ENCODE assay signal across 21 mouse cellular contexts in genomic region chr1:57593707-57594589, GRCm38 (mm10).
DNase-seq lines count a peak whose midpoint lies in the region; ATAC-seq lines count a peak whose summit lies in the region.
"Had no signal": no experiment of that assay in that cellular context is flagged by ENCODE, and none has a peak within 500 bp of the region (broad histone marks: within the 10 kb centered on the region; RNA-seq: fewer than 3 reads in every experiment).

No protein-coding gene starts in this region.

- H3K36me3 ChIP-seq in limb, embryonic 12.5 days, result no peaks in the 10 kb centered on the region
- H3K36me3 ChIP-seq in limb, embryonic 10.5 days, result no peaks in the 10 kb centered on the region
- no peaks in the 10 kb centered on the region for H3K36me3 ChIP-seq in embryonic facial prominence, embryonic 14.5 days (ENCODE audit: control insufficient read depth, insufficient read depth, low read length)
- no peaks in the 10 kb centered on the region for H3K36me3 ChIP-seq in limb, embryonic 13.5 days
- H3K36me3 ChIP-seq: G1E; liver, embryonic 13.5 days; lung, embryonic 15.5 days; midbrain, embryonic 13.5 days had no signal

- ATAC-seq in limb, embryonic 12.5 days (ENCODE audit: insufficient number of reproducible peaks, insufficient read depth, low FRiP score, low TSS enrichment, low read depth), result no peak
- no peak for ATAC-seq in embryonic facial prominence, embryonic 14.5 days (ENCODE audit: low read depth)
- peak; percentile 66 for ATAC-seq in limb, embryonic 13.5 days (ENCODE audit: low FRiP score, low read depth)
- ATAC-seq: CD4-positive, CD25-positive, alpha-beta regulatory T cell, adult 4 months; forebrain, embryonic 14.5 days had no signal

- H3K9ac ChIP-seq in limb, embryonic 12.5 days (replicated peaks), result no peak overlapping the region
- H3K9ac ChIP-seq in embryonic facial prominence, embryonic 14.5 days (ENCODE audit: low read depth, low read length), result no peak overlapping the region
- no peak overlapping the region for H3K9ac ChIP-seq in limb, embryonic 13.5 days
- H3K9ac ChIP-seq: liver, embryonic 13.5 days; lung, embryonic 15.5 days; midbrain, embryonic 13.5 days had no signal

- H3K4me1 ChIP-seq in limb, embryonic 12.5 days (replicated peaks), result peaks cover 18% of the 10 kb centered on the region; the same call in 1 of the 2 replicates
- H3K4me1 ChIP-seq in limb, embryonic 10.5 days, result peaks cover 13% of the 10 kb centered on the region
- 0 out of 2 replicates have a peak, but pooled peaks cover 6% of the 10 kb centered on the region for H3K4me1 ChIP-seq in embryonic facial prominence, embryonic 14.5 days (ENCODE audit: control insufficient read depth, insufficient read depth, low read length)
- H3K4me1 ChIP-seq in limb, embryonic 13.5 days, result peaks cover 19% of the 10 kb centered on the region
- H3K4me1 ChIP-seq: liver, embryonic 13.5 days; lung, embryonic 15.5 days had no signal

- peaks cover 2% of the 10 kb centered on the region; the same call in 1 of the 2 replicates for H3K9me3 ChIP-seq in limb, embryonic 12.5 days
- no peaks in the 10 kb centered on the region for H3K9me3 ChIP-seq in limb, embryonic 10.5 days (replicated peaks)
- 0 out of 2 replicates have a peak, but pooled peaks cover 2% of the 10 kb centered on the region for H3K9me3 ChIP-seq in embryonic facial prominence, embryonic 14.5 days (ENCODE audit: control insufficient read depth, low read length)
- H3K9me3 ChIP-seq in limb, embryonic 13.5 days, result peaks cover under 1% of the 10 kb centered on the region
- H3K9me3 ChIP-seq: lung, embryonic 15.5 days had no signal

- DNase-seq in heart, adult 11 months, result peak; percentile 24
- DNase-seq in heart, postnatal 25 days (ENCODE audit: low spot score), result no peak
- no peak for DNase-seq in limb, embryonic 10.5 days (ENCODE audit: low spot score)
- DNase-seq in embryonic facial prominence, embryonic 14.5 days (ENCODE audit: low spot score), result peak; percentile 12
- no peak for DNase-seq in frontal cortex, postnatal 14 days (ENCODE audit: low spot score in 2 of 2)
- DNase-seq: gastrocnemius, adult 2 months; heart, adult 18-20 months; kidney, adult 2 months; kidney, postnatal 25 days; layer of hippocampus, adult 9-11 months; liver, embryonic 13.5 days; right cerebral cortex, postnatal 14 days; thymus, postnatal 25 days had no signal

- H3K27ac ChIP-seq in limb, embryonic 12.5 days, result peak overlapping the region; percentile 1; the same call in 1 of the 2 replicates
- H3K27ac ChIP-seq in limb, embryonic 10.5 days, result no peak overlapping the region
- H3K27ac ChIP-seq in embryonic facial prominence, embryonic 14.5 days (replicated peaks; ENCODE audit: low read depth, low read length), result no peak overlapping the region
- peak overlapping the region; percentile 80; the same call in 1 of the 2 replicates for H3K27ac ChIP-seq in limb, embryonic 13.5 days
- H3K27ac ChIP-seq: gastrocnemius, adult 2 months; liver, embryonic 13.5 days; lung, embryonic 15.5 days; macrophage; midbrain, embryonic 13.5 days had no signal

- 71% methylated on average over 7 of the region's 7 CpGs for WGBS in limb, embryonic 12.5 days
- WGBS in limb, embryonic 10.5 days, result 90% methylated on average over 7 of the region's 7 CpGs
- 73% methylated on average over 7 of the region's 7 CpGs for WGBS in embryonic facial prominence, embryonic 14.5 days
- WGBS in limb, embryonic 13.5 days, result 56% methylated on average over 7 of the region's 7 CpGs

- H3K27me3 ChIP-seq in limb, embryonic 12.5 days, result no peaks in the 10 kb centered on the region
- no peaks in the 10 kb centered on the region for H3K27me3 ChIP-seq in limb, embryonic 10.5 days (ENCODE audit: low read depth, poor library complexity, severe bottlenecking)
- H3K27me3 ChIP-seq in embryonic facial prominence, embryonic 14.5 days (replicated peaks; ENCODE audit: control insufficient read depth, insufficient read depth, low read length), result no peaks in the 10 kb centered on the region
- H3K27me3 ChIP-seq in limb, embryonic 13.5 days, result no peaks in the 10 kb centered on the region
- H3K27me3 ChIP-seq: liver, embryonic 13.5 days; lung, embryonic 15.5 days; midbrain, embryonic 13.5 days had no signal

- no peak overlapping the region for H3K4me2 ChIP-seq in limb, embryonic 12.5 days
- no peak overlapping the region for H3K4me2 ChIP-seq in embryonic facial prominence, embryonic 14.5 days (ENCODE audit: low read depth, low read length)
- no peak overlapping the region for H3K4me2 ChIP-seq in limb, embryonic 13.5 days (replicated peaks)
- H3K4me2 ChIP-seq: liver, embryonic 13.5 days; lung, embryonic 15.5 days; midbrain, embryonic 13.5 days had no signal

- H3K4me3 ChIP-seq in limb, embryonic 12.5 days (replicated peaks), result no peak overlapping the region
- no peak overlapping the region for H3K4me3 ChIP-seq in limb, embryonic 10.5 days
- H3K4me3 ChIP-seq in embryonic facial prominence, embryonic 14.5 days (ENCODE audit: low read depth, low read length), result no peak overlapping the region
- no peak overlapping the region for H3K4me3 ChIP-seq in limb, embryonic 13.5 days
- H3K4me3 ChIP-seq: gastrocnemius, adult 2 months; liver, embryonic 13.5 days; lung, embryonic 15.5 days; midbrain, embryonic 13.5 days had no signal

- intact Hi-C loops in heart, postnatal 25 days (cut with DNase I), result no loop called here

Comparison
In these comparisons a context has a peak if more than half of its experiments do, and no peak if none do; other contexts are left out.
1. DNase-seq: peak in heart, adult 11 months (single experiment) and embryonic facial prominence, embryonic 14.5 days (single experiment); none in heart, postnatal 25 days (single experiment), limb, embryonic 10.5 days (single experiment) and frontal cortex, postnatal 14 days (0 of 2).
2. H3K27ac ChIP-seq: peak in limb, embryonic 12.5 days (single experiment) and limb, embryonic 13.5 days (single experiment); none in limb, embryonic 10.5 days (single experiment) and embryonic facial prominence, embryonic 14.5 days (single experiment).